10 mouse cellular contexts compared by ENCODE assay signal in the genomic region with DNA sequence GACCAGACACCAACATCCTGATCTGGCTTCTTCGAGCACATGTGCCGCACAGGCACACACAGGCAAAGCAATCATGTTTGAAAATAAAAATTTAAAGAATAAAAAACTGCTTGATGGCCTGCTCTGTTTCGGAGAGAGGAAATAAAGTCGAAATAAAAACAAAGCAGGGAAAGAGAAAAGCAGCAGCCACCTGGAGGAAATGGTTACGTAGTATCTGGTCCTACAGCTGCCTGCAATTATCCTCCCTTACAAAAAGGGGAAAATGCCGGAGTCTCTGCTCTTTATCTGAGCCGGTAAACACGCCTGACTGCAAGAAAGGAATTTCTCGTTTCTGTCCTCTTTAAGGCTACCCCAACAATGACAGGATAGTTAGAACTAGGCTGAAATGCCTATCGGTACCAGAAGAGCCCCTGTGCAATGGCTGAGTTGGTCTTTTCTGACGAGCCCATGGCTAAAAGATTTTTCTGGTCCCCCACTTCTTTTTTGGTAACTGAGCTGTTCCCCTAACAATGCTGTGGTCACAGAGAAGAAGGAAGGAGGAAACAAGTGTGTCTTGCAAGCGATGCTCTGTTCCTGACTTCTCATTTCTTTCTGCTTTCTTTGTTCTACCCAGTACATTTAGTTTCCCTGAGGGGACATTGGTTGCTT. TPM values are rescaled to one million over a fixed set of nuclear protein-coding genes. Genes with fewer than 3 reads are reported as not detected.
A peak's percentile ranks its signal among the peaks of the same experiment; 100 is the strongest.
DNase-seq lines count a peak whose midpoint lies in the region; ATAC-seq and TF ChIP-seq lines count a peak whose summit lies in the region.
"Had no signal": no experiment of that assay in that cellular context is flagged by ENCODE, and none has a peak within 500 bp of the region (broad histone marks: within the 10 kb centered on the region; RNA-seq: fewer than 3 reads in every experiment).

No protein-coding gene starts in this region.

- H3K9me3 ChIP-seq in forebrain, embryonic 14.5 days (replicated peaks; ENCODE audit: control insufficient read depth, low read length) = no peaks in the 10 kb centered on the region
- no peaks in the 10 kb centered on the region for H3K9me3 ChIP-seq in forebrain, embryonic 11.5 days (ENCODE audit: control insufficient read depth, low read length)
- H3K9me3 ChIP-seq in forebrain, postnatal 0 days (ENCODE audit: low read length) = no peaks in the 10 kb centered on the region

- TF ChIP-seq CTCF in forebrain, postnatal 0 days (IDR thresholded peaks at IDR 0.05; ENCODE audit: low read depth) = no peak

- H3K4me3 ChIP-seq in forebrain, embryonic 14.5 days (ENCODE audit: low read depth, low read length) = no peak overlapping the region
- no peak overlapping the region for H3K4me3 ChIP-seq in forebrain, embryonic 11.5 days (ENCODE audit: low read depth, low read length)
- no peak overlapping the region for H3K4me3 ChIP-seq in forebrain, postnatal 0 days (ENCODE audit: low read depth, low read length)
- H3K4me3 ChIP-seq: erythroblast, embryonic 14.5 days had no signal

- no peaks in the 10 kb centered on the region for H3K27me3 ChIP-seq in forebrain, embryonic 14.5 days (replicated peaks; ENCODE audit: control insufficient read depth, insufficient read depth, low read length)
- H3K27me3 ChIP-seq in forebrain, embryonic 11.5 days (ENCODE audit: control insufficient read depth, insufficient read depth, low read length) = no peaks in the 10 kb centered on the region
- H3K27me3 ChIP-seq in forebrain, postnatal 0 days (ENCODE audit: insufficient read depth, low read length) = no peaks in the 10 kb centered on the region

- H3K36me3 ChIP-seq in forebrain, embryonic 14.5 days (ENCODE audit: control insufficient read depth, insufficient read depth, low read length) = no peaks in the 10 kb centered on the region
- no peaks in the 10 kb centered on the region for H3K36me3 ChIP-seq in forebrain, embryonic 11.5 days (ENCODE audit: control insufficient read depth, insufficient read depth, low read length)
- no peaks in the 10 kb centered on the region for H3K36me3 ChIP-seq in forebrain, postnatal 0 days (ENCODE audit: insufficient read depth)

- 0 out of 2 replicates have a peak overlapping the region, but pooled peaks have one; percentile 52 for H3K27ac ChIP-seq in forebrain, embryonic 14.5 days (ENCODE audit: low read depth, low read length)
- H3K27ac ChIP-seq in forebrain, embryonic 11.5 days (ENCODE audit: low read depth, low read length) = no peak overlapping the region
- H3K27ac ChIP-seq in forebrain, postnatal 0 days (ENCODE audit: low read depth, low read length) = no peak overlapping the region

- peak overlapping the region; percentile 25; the same call in 1 of the 2 replicates for H3K9ac ChIP-seq in forebrain, embryonic 14.5 days (ENCODE audit: low read length)
- H3K9ac ChIP-seq in forebrain, embryonic 11.5 days (ENCODE audit: low read length) = no peak overlapping the region
- peak overlapping the region; percentile 19; the same call in 1 of the 2 replicates for H3K9ac ChIP-seq in forebrain, postnatal 0 days

- H3K4me1 ChIP-seq in forebrain, embryonic 14.5 days (ENCODE audit: control insufficient read depth, insufficient read depth, low read length) = no peaks in the 10 kb centered on the region
- peaks cover 6% of the 10 kb centered on the region; the same call in 1 of the 2 replicates for H3K4me1 ChIP-seq in forebrain, embryonic 11.5 days (replicated peaks; ENCODE audit: control insufficient read depth, insufficient read depth, low read length)
- H3K4me1 ChIP-seq in forebrain, postnatal 0 days (ENCODE audit: insufficient read depth) = peaks cover 5% of the 10 kb centered on the region; the same call in 1 of the 2 replicates

- no peak for ATAC-seq in forebrain, embryonic 14.5 days
- ATAC-seq in forebrain, embryonic 11.5 days (replicated peaks; ENCODE audit: low FRiP score) = no peak
- no peak for ATAC-seq in forebrain, postnatal 0 days

- peak; percentile 36 for DNase-seq in forebrain, embryonic 14.5 days (ENCODE audit: low spot score)
- DNase-seq in forebrain, embryonic 11.5 days (ENCODE audit: low spot score) = no peak
- peak; percentile 44 for DNase-seq in right cerebral cortex, adult 18-20 months
- DNase-seq in right cerebral cortex, postnatal 14 days = no peak
- DNase-seq in forebrain, postnatal 0 days = peak; percentile 24
- DNase-seq in thymus, postnatal 14 days = peak; percentile 55
- no peak for DNase-seq in left cerebral cortex, postnatal 10 days (ENCODE audit: extremely low spot score in 1 of 2, low spot score in 2 of 2)
- no peak for DNase-seq in adrenal gland, postnatal 14 days

- 36% methylated on average over 12 of the region's 12 CpGs for WGBS in forebrain, embryonic 14.5 days
- WGBS in forebrain, embryonic 11.5 days = 35% methylated on average over 12 of the region's 12 CpGs
- 31% methylated on average over 12 of the region's 12 CpGs for WGBS in forebrain, postnatal 0 days

- intact Hi-C loops in left cerebral cortex, postnatal 10 days (cut with DNase I) = no loop called here

- no peak overlapping the region for H3K4me2 ChIP-seq in forebrain, embryonic 14.5 days (ENCODE audit: low read length)
- H3K4me2 ChIP-seq in forebrain, embryonic 11.5 days (ENCODE audit: low read depth, low read length, severe bottlenecking) = no peak overlapping the region
- no peak overlapping the region for H3K4me2 ChIP-seq in forebrain, postnatal 0 days (ENCODE audit: low read depth)
- H3K4me2 ChIP-seq: midbrain, embryonic 11.5 days had no signal

RNA-seq across cellular contexts. Expression of gene Nfyb, which starts 32.7 kb away (rescaled TPM):
- 69.1 and 70.7 TPM in 2 replicates for polyA plus RNA-seq in forebrain, embryonic 14.5 days (2014; fragmentation: Nextera tagmentation; extraction: Ambion mirVana)
- 77.3 and 81.6 TPM in 2 replicates for polyA plus RNA-seq in forebrain, embryonic 11.5 days (2014; fragmentation: Nextera tagmentation; extraction: Ambion mirVana)
- total RNA-seq in forebrain, postnatal 0 days (2014; rRNA removed) = 69.2 and 78.1 TPM in 2 replicates
- 32.4 and 34.2 TPM in 2 replicates for polyA plus RNA-seq in forebrain, postnatal 0 days (2015; fragmentation: Nextera tagmentation; extraction: Ambion mirVana)
- total RNA-seq in left cerebral cortex, postnatal 10 days (2021) = 10 to 100 TPM; 58.9 to 62.9 TPM
- 20.3 and 25.2 TPM in 2 replicates for total RNA-seq in adrenal gland, postnatal 14 days (2021)

RNA-seq across cellular contexts. Expression of gene Txnrd1, which starts 37.2 kb away (rescaled TPM):
- polyA plus RNA-seq in forebrain, embryonic 14.5 days (2014; fragmentation: Nextera tagmentation; extraction: Ambion mirVana) = 157 and 169 TPM in 2 replicates
- 214 and 221 TPM in 2 replicates for polyA plus RNA-seq in forebrain, embryonic 11.5 days (2014; fragmentation: Nextera tagmentation; extraction: Ambion mirVana)
- total RNA-seq in forebrain, postnatal 0 days (2014; rRNA removed) = 96.3 and 108 TPM in 2 replicates
- polyA plus RNA-seq in forebrain, postnatal 0 days (2015; fragmentation: Nextera tagmentation; extraction: Ambion mirVana) = 74.5 and 81.5 TPM in 2 replicates
- 10 to 100 TPM; 49.7 to 65.9 TPM for total RNA-seq in left cerebral cortex, postnatal 10 days (2021)
- 106 and 115 TPM in 2 replicates for total RNA-seq in adrenal gland, postnatal 14 days (2021)

Comparison
In these comparisons a context has a peak if more than half of its experiments do, and no peak if none do; other contexts are left out.
1. DNase-seq: peak in forebrain, embryonic 14.5 days (single experiment), right cerebral cortex, adult 18-20 months (single experiment), forebrain, postnatal 0 days (single experiment) and thymus, postnatal 14 days (single experiment); none in forebrain, embryonic 11.5 days (single experiment), right cerebral cortex, postnatal 14 days (single experiment), left cerebral cortex, postnatal 10 days (0 of 2) and adrenal gland, postnatal 14 days (single experiment).